Comparison of ENCODE assay signal across 30 mouse cellular contexts in the genomic region with DNA sequence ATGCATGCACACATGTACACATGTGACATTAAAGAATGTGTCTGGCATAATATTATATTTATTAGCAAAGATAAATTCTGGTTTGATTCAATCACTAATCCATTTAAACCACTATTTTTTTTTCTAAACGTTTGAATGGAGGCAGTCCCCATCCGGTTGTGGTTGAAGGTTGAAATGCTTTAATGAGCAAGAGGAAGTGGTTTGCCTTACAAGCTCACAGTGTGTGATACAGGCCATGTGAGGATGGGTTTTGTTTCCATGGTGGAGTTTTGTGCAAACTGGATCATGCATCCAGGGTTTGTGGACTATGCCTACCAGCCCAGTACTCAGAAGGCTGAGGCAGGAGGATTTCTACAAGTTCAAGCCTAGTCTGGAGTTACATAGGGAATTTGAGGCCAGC.
A peak's percentile ranks its signal among the peaks of the same experiment; 100 is the strongest.
DNase-seq lines count a peak whose midpoint lies in the region; ATAC-seq and TF ChIP-seq lines count a peak whose summit lies in the region.
"Had no signal": no experiment of that assay in that cellular context is flagged by ENCODE, and none has a peak within 500 bp of the region (broad histone marks: within the 10 kb centered on the region; RNA-seq: fewer than 3 reads in every experiment).

No protein-coding gene starts in this region.

- TF ChIP-seq POLR2A in lung, adult 2 months (IDR thresholded peaks at IDR 0.05; ENCODE audit: borderline replicate concordance, extremely low read depth, low read depth, low read length) = no peak

- peak; percentile 3 to 22 for DNase-seq in B cell, adult 2 months
- peak; percentile 11 for DNase-seq in T-cell, adult 2 months (ENCODE audit: low spot score)
- peak; percentile 14 for DNase-seq in induced T-regulatory cell, adult 2 months (ENCODE audit: low read depth)
- no peak for DNase-seq in thymus, postnatal 14 days
- no peak for DNase-seq in lung, adult 2 months
- DNase-seq in urinary bladder, postnatal 36 days (ENCODE audit: low spot score in 2 of 2) = no peak
- DNase-seq: adrenal gland, adult 2 months; adrenal gland, postnatal 36 days; cerebellum, adult 2 months; cerebellum, postnatal 14 days; forebrain, postnatal 0 days; gastrocnemius, postnatal 10 days; heart, adult 11 months; kidney, adult 11 months; kidney, postnatal 14 days; lung, postnatal 36 days; right cerebral cortex, adult 18-20 months; spleen, adult 18-20 months; thymus, adult 18-20 months had no signal

- H3K4me3 ChIP-seq in lung, adult 2 months (replicated peaks; ENCODE audit: extremely low read depth, low read depth, low read length) = no peak overlapping the region
- H3K4me3 ChIP-seq: embryonic facial prominence, embryonic 10.5 days; embryonic facial prominence, embryonic 15.5 days; forebrain, embryonic 12.5 days; heart, embryonic 10.5 days; heart, embryonic 15.5 days; hindbrain, embryonic 13.5 days; limb, embryonic 13.5 days; midbrain, embryonic 13.5 days; stomach, embryonic 15.5 days had no signal

- 0 out of 2 replicates have a peak, but pooled peaks have one; percentile 33 for ATAC-seq in neutrophil, adult 5-6 weeks (ENCODE audit: extremely low read depth, insufficient number of reproducible peaks, low FRiP score, poor library complexity, severe bottlenecking)
- ATAC-seq: activated CD4-positive, CD25-positive, alpha-beta regulatory T cell, adult 4 months; forebrain, postnatal 0 days; midbrain, embryonic 13.5 days had no signal

- H3K4me1 ChIP-seq in lung, adult 2 months (ENCODE audit: control insufficient read depth, insufficient read depth, low read length) = no peaks in the 10 kb centered on the region
- H3K4me1 ChIP-seq: embryonic facial prominence, embryonic 10.5 days; embryonic facial prominence, embryonic 15.5 days; forebrain, embryonic 12.5 days; heart, embryonic 10.5 days; hindbrain, embryonic 13.5 days; limb, embryonic 13.5 days; midbrain, embryonic 13.5 days; stomach, embryonic 15.5 days had no signal

- WGBS in lung, adult 2 months = 61% methylated on average over 2 of the region's 2 CpGs

- no peak for TF ChIP-seq CTCF in lung, adult 2 months (IDR thresholded peaks at IDR 0.05; ENCODE audit: insufficient read depth, low read length)

Comparison
In these comparisons a context has a peak if more than half of its experiments do, and no peak if none do; other contexts are left out.
1. DNase-seq: peak in B cell, adult 2 months (2 of 2), T-cell, adult 2 months (single experiment) and induced T-regulatory cell, adult 2 months (single experiment); none in thymus, postnatal 14 days (single experiment), lung, adult 2 months (single experiment) and urinary bladder, postnatal 36 days (0 of 2).